Comparison of ENCODE assay signal across 8 mouse cellular contexts in genomic region chr17:8801855-8802104, GRCm38 (mm10).
A peak's percentile ranks its signal among the peaks of the same experiment; 100 is the strongest.
DNase-seq lines count a peak whose midpoint lies in the region; ATAC-seq and TF ChIP-seq lines count a peak whose summit lies in the region.

No protein-coding gene starts in this region.

- peak overlapping the region; percentile 97 for H3K4me2 ChIP-seq in kidney, embryonic 16.5 days (replicated peaks; ENCODE audit: low read depth, low read length)
- H3K4me2 ChIP-seq in embryonic facial prominence, embryonic 14.5 days (ENCODE audit: low read depth, low read length): peak overlapping the region; percentile 98
- H3K4me2 ChIP-seq in hindbrain, postnatal 0 days (ENCODE audit: low read depth, low read length): peak overlapping the region; percentile 77
- peak overlapping the region; percentile 93 for H3K4me2 ChIP-seq in midbrain, postnatal 0 days (ENCODE audit: low read depth, low read length, poor library complexity, severe bottlenecking)

- 0 out of 2 replicates have a peak overlapping the region, but pooled peaks have one; percentile 52 for H3K27ac ChIP-seq in kidney, embryonic 16.5 days (ENCODE audit: low read length)
- no peak overlapping the region for H3K27ac ChIP-seq in embryonic facial prominence, embryonic 14.5 days (replicated peaks; ENCODE audit: low read depth, low read length)
- peak overlapping the region; percentile 80 for H3K27ac ChIP-seq in hindbrain, postnatal 0 days
- H3K27ac ChIP-seq in midbrain, postnatal 0 days (ENCODE audit: low read depth, low read length): peak overlapping the region; percentile 78

- intact Hi-C loops in gastrocnemius, postnatal 14 days (cut with DNase I; ENCODE audit: low total_unique reads): loop anchor here (10.0 kb wide), 1 partner anchor 187 kb away; no protein-coding TSS in a partner anchor

- peaks cover 53% of the 10 kb centered on the region for H3K27me3 ChIP-seq in kidney, embryonic 16.5 days (ENCODE audit: insufficient read depth, low read length)
- H3K27me3 ChIP-seq in embryonic facial prominence, embryonic 14.5 days (replicated peaks; ENCODE audit: control insufficient read depth, insufficient read depth, low read length): peaks cover 77% of the 10 kb centered on the region
- peaks cover 29% of the 10 kb centered on the region for H3K27me3 ChIP-seq in hindbrain, postnatal 0 days (ENCODE audit: insufficient read depth, low read length)
- H3K27me3 ChIP-seq in midbrain, postnatal 0 days (ENCODE audit: insufficient read depth, low read length): peaks cover 7% of the 10 kb centered on the region

- under 1% methylated on average over 31 of the region's 31 CpGs for WGBS in kidney, embryonic 16.5 days
- WGBS in embryonic facial prominence, embryonic 14.5 days: 0% methylated on average over 5 of the region's 31 CpGs
- whole genome bisulfite sequencing in hindbrain, postnatal 0 days: 0% methylated on average over 28 of the region's 31 CpGs
- WGBS in midbrain, postnatal 0 days: 1% methylated on average over 20 of the region's 31 CpGs

- H3K36me3 ChIP-seq in kidney, embryonic 16.5 days (ENCODE audit: insufficient read depth, low read length): no peaks in the 10 kb centered on the region
- no peaks in the 10 kb centered on the region for H3K36me3 ChIP-seq in embryonic facial prominence, embryonic 14.5 days (ENCODE audit: control insufficient read depth, insufficient read depth, low read length)
- H3K36me3 ChIP-seq in hindbrain, postnatal 0 days (ENCODE audit: insufficient read depth, low read length): no peaks in the 10 kb centered on the region
- no peaks in the 10 kb centered on the region for H3K36me3 ChIP-seq in midbrain, postnatal 0 days (ENCODE audit: insufficient read depth, low read length)

- no peak for DNase-seq in kidney, postnatal 10 days
- no peak for DNase-seq in embryonic facial prominence, embryonic 14.5 days (ENCODE audit: low spot score)
- no peak for DNase-seq in hindbrain, postnatal 0 days (ENCODE audit: low spot score)
- DNase-seq in midbrain, postnatal 0 days (ENCODE audit: low spot score): no peak
- DNase-seq in gastrocnemius, postnatal 14 days: no peak
- no peak for DNase-seq in B cell, adult 2 months
- DNase-seq in Muller cell, postnatal 12 days (ENCODE audit: inconsistent ontology term): no peak

- no peak for TF ChIP-seq CTCF in hindbrain, postnatal 0 days (IDR thresholded peaks at IDR 0.05; ENCODE audit: low read depth)
- no peak for TF ChIP-seq CTCF in midbrain, postnatal 0 days (IDR thresholded peaks at IDR 0.05)

- H3K9ac ChIP-seq in kidney, embryonic 16.5 days (replicated peaks; ENCODE audit: low read length): peak overlapping the region; percentile 73
- peak overlapping the region; percentile 73 for H3K9ac ChIP-seq in embryonic facial prominence, embryonic 14.5 days (ENCODE audit: low read depth, low read length)
- H3K9ac ChIP-seq in hindbrain, postnatal 0 days (replicated peaks; ENCODE audit: low read length): peak overlapping the region; percentile 83
- H3K9ac ChIP-seq in midbrain, postnatal 0 days (replicated peaks; ENCODE audit: low read length, poor library complexity, severe bottlenecking): peak overlapping the region; percentile 89

- peak overlapping the region; percentile 69 for H3K4me3 ChIP-seq in kidney, embryonic 16.5 days (ENCODE audit: low read length)
- H3K4me3 ChIP-seq in embryonic facial prominence, embryonic 14.5 days (ENCODE audit: low read depth, low read length): peak overlapping the region; percentile 69
- peak overlapping the region; percentile 88 for H3K4me3 ChIP-seq in hindbrain, postnatal 0 days (ENCODE audit: low read length)
- peak overlapping the region; percentile 72 for H3K4me3 ChIP-seq in midbrain, postnatal 0 days (ENCODE audit: low read depth, low read length)

- H3K4me1 ChIP-seq in kidney, embryonic 16.5 days (ENCODE audit: insufficient read depth, low read length): peaks cover 20% of the 10 kb centered on the region
- H3K4me1 ChIP-seq in embryonic facial prominence, embryonic 14.5 days (ENCODE audit: control insufficient read depth, insufficient read depth, low read length): peaks cover 10% of the 10 kb centered on the region; the same call in 1 of the 2 replicates
- peaks cover 15% of the 10 kb centered on the region; the same call in 1 of the 2 replicates for H3K4me1 ChIP-seq in hindbrain, postnatal 0 days (ENCODE audit: insufficient read depth, low read length)
- peaks cover 14% of the 10 kb centered on the region for H3K4me1 ChIP-seq in midbrain, postnatal 0 days (ENCODE audit: insufficient read depth, low read length)

- peak; percentile 11; the same call in 1 of the 2 replicates for ATAC-seq in kidney, embryonic 16.5 days (ENCODE audit: low FRiP score, low TSS enrichment)
- no peak; the same call in 1 of the 2 replicates for ATAC-seq in embryonic facial prominence, embryonic 14.5 days (ENCODE audit: low read depth)
- ATAC-seq in hindbrain, postnatal 0 days: peak; percentile 38; the same call in 1 of the 2 replicates
- ATAC-seq in midbrain, postnatal 0 days (ENCODE audit: low FRiP score): no peak; the same call in 1 of the 2 replicates

- H3K9me3 ChIP-seq in kidney, embryonic 16.5 days (ENCODE audit: low read length): no peaks in the 10 kb centered on the region
- H3K9me3 ChIP-seq in embryonic facial prominence, embryonic 14.5 days (ENCODE audit: control insufficient read depth, low read length): no peaks in the 10 kb centered on the region
- no peaks in the 10 kb centered on the region for H3K9me3 ChIP-seq in hindbrain, postnatal 0 days (ENCODE audit: low read length)
- no peaks in the 10 kb centered on the region for H3K9me3 ChIP-seq in midbrain, postnatal 0 days (ENCODE audit: low read length)

Comparison
In these comparisons a context has a peak if more than half of its experiments do, and no peak if none do; other contexts are left out.
1. ATAC-seq: peak in kidney, embryonic 16.5 days (single experiment) and hindbrain, postnatal 0 days (single experiment); none in embryonic facial prominence, embryonic 14.5 days (single experiment) and midbrain, postnatal 0 days (single experiment).
2. Peak in every context shown above with its lines, with median percentiles within 50 percentile points of each other: H3K4me2 ChIP-seq, H3K4me3 ChIP-seq and H3K9ac ChIP-seq.